Mouse (Mus musculus) intestine, postnatal 0 days (tissue): ENCODE data around the gene Dnah12. TPM values are rescaled to one million over a fixed set of nuclear protein-coding genes. Genes with fewer than 3 reads are reported as not detected.
A peak's percentile ranks its signal among the peaks of the same experiment; 100 is the strongest.

ENCODE experiments used
- ATAC-seq: fragments of 200-750 bp; cut with Nextera tagmentation; 2 replicates; pipeline ENCODE4 v1.8.0; 2017; ENCODE audit warnings: mild to moderate bottlenecking, moderate TSS enrichment, moderate library complexity
- H3K27ac ChIP-seq: fragments of 300-500 bp; sonication (generic); 2 replicates; pipeline ENCODE4 v1.5.1; 2014; ENCODE audit warnings: mild to moderate bottlenecking, low read depth, low read length, moderate library complexity
- H3K27me3 ChIP-seq: fragments of 300-500 bp; sonication (generic); replicated peaks from 2 replicates; pipeline ENCODE4 v1.6.1; 2014; ENCODE audit warnings: low read length, mixed read lengths; ENCODE audit not compliant: control insufficient read depth, insufficient read depth
- H3K36me3 ChIP-seq: fragments of 300-500 bp; sonication (generic); 2 replicates; pipeline ENCODE4 v1.6.1; 2014; ENCODE audit warnings: mild to moderate bottlenecking, moderate library complexity; ENCODE audit not compliant: control insufficient read depth, insufficient read depth
- H3K4me1 ChIP-seq: fragments of 300-500 bp; sonication (generic); replicated peaks from 2 replicates; pipeline ENCODE4 v1.6.1; 2014; ENCODE audit warnings: antibody characterized with exemption, low read length, mixed read lengths; ENCODE audit not compliant: control insufficient read depth, insufficient read depth
- H3K4me2 ChIP-seq: fragments of 300-500 bp; sonication (generic); replicated peaks from 2 replicates; pipeline ENCODE4 v1.6.1; 2014; ENCODE audit warnings: low read depth, mild to moderate bottlenecking, moderate library complexity
- H3K4me3 ChIP-seq: fragments of 300-500 bp; sonication (generic); 2 replicates; pipeline ENCODE4 v1.5.1; 2014; ENCODE audit warnings: low read depth, low read length
- H3K9ac ChIP-seq: fragments of 300-500 bp; sonication (generic); 2 replicates; pipeline ENCODE4 v1.6.1; 2014; ENCODE audit warnings: mild to moderate bottlenecking, low read depth, low read length
- H3K9me3 ChIP-seq: fragments of 300-500 bp; sonication (generic); 2 replicates; pipeline ENCODE4 v1.6.1; 2016; ENCODE audit warnings: mixed run types; ENCODE audit not compliant: control insufficient read depth
- CTCF ChIP-seq: sonication (generic); IDR thresholded peaks from 2 replicates; pipeline ENCODE4 v1.5.1; 2016; ENCODE audit warnings: low read depth, mild to moderate bottlenecking, control low read depth, antibody characterized with exemption, moderate library complexity
- WGBS: fragments of 180-500 bp; shearing (Covaris S2); extraction: QIAGEN DNeasy Blood & Tissue Kit; methylation state at CpG from one replicate; pipeline ENCODE4 v1.1.7; 2014; 5-methylcytosine and 5-hydroxymethylcytosine counted together
- polyA plus RNA-seq: library from polyadenylated mRNA; unstranded; fragments of >200 nt; fragmentation: Nextera tagmentation; extraction: Ambion mirVana; gene quantifications from 2 replicates; pipeline ENCODE4 v1.2.1, GENCODE M21; 2015

The Dnah12 gene
- polyA plus RNA-seq = 0.05 and 0.08 TPM in 2 replicates

- TF ChIP-seq CTCF = no peak
Observed at GRCm38 (mm10) chr14:26692974-26693373, at the start of gene Dnah12. Gene Dnah12 (plus strand): TSS chr14:26693274.

GRCm38 (mm10) chr14:26645989-26646650 lies 47.0 kb upstream of the Dnah12 start:
- ATAC-seq = no peak
- no peak overlapping the region for H3K4me2 ChIP-seq
- no peaks in the 10 kb centered on the region for H3K9me3 ChIP-seq
- no peak overlapping the region for H3K9ac ChIP-seq
- 72% methylated on average over 5 of the region's 5 CpGs for WGBS
- no peaks in the 10 kb centered on the region for H3K27me3 ChIP-seq
- no peak overlapping the region for H3K4me3 ChIP-seq
- TF ChIP-seq CTCF = no peak
- no peak overlapping the region for H3K27ac ChIP-seq
- no peaks in the 10 kb centered on the region for H3K4me1 ChIP-seq
- H3K36me3 ChIP-seq = peaks cover 5% of the 10 kb centered on the region; the same call in 1 of the 2 replicates

More at GRCm38 (mm10) chr14:26692974-26693373, at the start of gene Dnah12:
- H3K27me3 ChIP-seq = no peaks in the 10 kb centered on the region
- H3K4me2 ChIP-seq = no peak within 1 kb of the TSS
- H3K9me3 ChIP-seq = no peaks in the 10 kb centered on the region
- no peak within 1 kb of the TSS for H3K27ac ChIP-seq
- H3K36me3 ChIP-seq = no peaks in the 10 kb centered on the region
- 72% methylated on average over 3 of the region's 3 CpGs for WGBS
- no peak within 1 kb of the TSS for H3K9ac ChIP-seq
- no peak within 1 kb of the TSS for H3K4me3 ChIP-seq
- no peaks in the 10 kb centered on the region for H3K4me1 ChIP-seq
- no peak for ATAC-seq

GRCm38 (mm10) chr14:26647811-26648210 lies 45.3 kb upstream of the Dnah12 start:
- Histone ChIP-seq H3K4me3 (no peak overlapping the region), H3K27me3 (no peaks in the 10 kb centered on the region), H3K27ac (no peak overlapping the region), H3K9ac (no peak overlapping the region), H3K9me3 (no peaks in the 10 kb centered on the region), H3K36me3 (peaks cover 7% of the 10 kb centered on the region; the same call in 1 of the 2 replicates), H3K4me2 (no peak overlapping the region), H3K4me1 (no peaks in the 10 kb centered on the region)
- no peak for TF ChIP-seq CTCF
- ATAC-seq = no peak
- 75% methylated on average over 2 of the region's 2 CpGs for WGBS

- Histone ChIP-seq H3K4me1 (no peaks in the 10 kb centered on the region), H3K4me3 (no peak overlapping the region), H3K4me2 (no peak overlapping the region), H3K27ac (no peak overlapping the region), H3K9ac (no peak overlapping the region), H3K9me3 (no peaks in the 10 kb centered on the region), H3K36me3 (peaks cover 40% of the 10 kb centered on the region), H3K27me3 (no peaks in the 10 kb centered on the region)
- ATAC-seq = 0 out of 2 replicates have a peak, but pooled peaks have one; percentile 41
- TF ChIP-seq CTCF = peak; percentile 66
Observed at GRCm38 (mm10) chr14:26651901-26652300, 41.2 kb upstream of the Dnah12 start.

- H3K4me1 ChIP-seq = no peaks in the 10 kb centered on the region
- H3K27me3 ChIP-seq = no peaks in the 10 kb centered on the region
- no peaks in the 10 kb centered on the region for H3K9me3 ChIP-seq
- H3K9ac ChIP-seq = no peak overlapping the region
- no peak for ATAC-seq
- H3K4me3 ChIP-seq = no peak overlapping the region
- no peak overlapping the region for H3K4me2 ChIP-seq
- H3K27ac ChIP-seq = no peak overlapping the region
- no peak for TF ChIP-seq CTCF
- H3K36me3 ChIP-seq = peaks cover 40% of the 10 kb centered on the region
Observed at GRCm38 (mm10) chr14:26658178-26658577, 34.9 kb upstream of the Dnah12 start.

- 91% methylated on average over 1 of the region's 1 CpGs for WGBS
- H3K9ac ChIP-seq = no peak overlapping the region
- no peaks in the 10 kb centered on the region for H3K9me3 ChIP-seq
- H3K4me3 ChIP-seq = no peak overlapping the region
- no peak for ATAC-seq
- H3K4me1 ChIP-seq = no peaks in the 10 kb centered on the region
- peaks cover 28% of the 10 kb centered on the region for H3K36me3 ChIP-seq
- no peak overlapping the region for H3K4me2 ChIP-seq
- H3K27me3 ChIP-seq = no peaks in the 10 kb centered on the region
- no peak overlapping the region for H3K27ac ChIP-seq
- TF ChIP-seq CTCF = no peak
Observed at GRCm38 (mm10) chr14:26660233-26660632, 32.8 kb upstream of the Dnah12 start.
